Mouse (Mus musculus) adrenal gland, postnatal 14 days (tissue): ENCODE results near the gene Fam206a. TPM values are rescaled to one million over a fixed set of nuclear protein-coding genes. Genes with fewer than 3 reads are reported as not detected.

Experiments used
- DNase-seq: peaks from one replicate; pipeline ENCODE4 v3.0.0; 2021; ENCODE audit warnings: mixed read lengths
- long read RNA-seq, 2 experiments: library from polyadenylated mRNA; stranded (forward); transcript quantifications; one replicate each; pipeline ENCODE4 v2.0.0; 2021
- total RNA-seq: library from RNA; stranded (reverse); gene quantifications from 2 replicates; pipeline ENCODE4 v1.2.3, GENCODE M21; 2021

Fam206a gene
- total RNA-seq: 13.0 and 13.7 TPM in 2 replicates
- long read RNA-seq, experiment 1, full-length matches to known transcripts: 1 of 2 reads
- long read RNA-seq, experiment 1, partial matches to known transcripts: 0 of 2 reads
- long read RNA-seq, experiment 1, other reads (novel, unspliced or antisense): 1 of 2 reads
- long read RNA-seq, experiment 2, full-length matches to known transcripts: 1 of 2 reads
- long read RNA-seq, experiment 2, partial matches to known transcripts: 0 of 2 reads
- long read RNA-seq, experiment 2, other reads (novel, unspliced or antisense): 1 of 2 reads

DNA sequence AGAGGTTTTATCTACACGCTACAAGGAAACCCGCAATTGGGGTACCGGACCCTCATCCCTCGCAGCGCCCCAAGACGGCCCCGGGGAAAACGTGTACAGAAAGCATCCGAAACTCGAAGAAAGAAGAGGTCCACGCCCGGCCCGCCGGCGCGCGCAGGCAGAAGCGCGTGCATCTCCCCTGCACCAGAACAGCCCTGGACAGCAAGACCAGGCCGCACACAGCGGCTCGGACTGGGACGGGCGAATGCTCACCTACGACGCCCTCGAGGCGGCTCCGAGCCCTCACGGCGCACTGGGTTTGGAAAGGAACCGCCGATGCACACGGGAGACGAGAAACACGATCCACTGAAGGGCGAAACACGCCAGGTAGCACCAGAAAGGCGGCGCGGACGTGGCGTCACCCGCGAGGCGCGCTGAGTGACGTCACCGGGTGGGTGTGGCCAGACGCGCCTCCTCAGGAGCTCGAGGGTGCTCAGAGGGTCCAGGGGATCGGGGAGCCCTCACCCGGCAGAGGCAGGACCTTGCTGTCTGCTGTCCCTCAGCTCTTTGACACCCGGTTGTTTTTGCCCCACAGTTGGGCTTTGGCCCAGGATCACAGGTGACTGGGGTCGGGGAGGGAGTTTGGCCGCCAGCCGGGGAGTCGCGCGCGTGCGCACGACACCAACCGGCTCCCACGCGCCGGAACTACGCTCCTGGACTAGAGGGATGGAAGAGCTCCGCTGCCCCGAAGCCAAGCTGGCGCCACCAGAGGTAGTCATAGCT lies at the start of gene Fam206a, which contains the start of gene Elp1:
TSS of gene Fam206a (plus strand) at position 439 of the 762 bp plus-strand sequence.
TSS of gene Elp1 (minus strand) at position 425 of the 762 bp plus-strand sequence.
- peak; percentile 96 for DNase-seq

DNA sequence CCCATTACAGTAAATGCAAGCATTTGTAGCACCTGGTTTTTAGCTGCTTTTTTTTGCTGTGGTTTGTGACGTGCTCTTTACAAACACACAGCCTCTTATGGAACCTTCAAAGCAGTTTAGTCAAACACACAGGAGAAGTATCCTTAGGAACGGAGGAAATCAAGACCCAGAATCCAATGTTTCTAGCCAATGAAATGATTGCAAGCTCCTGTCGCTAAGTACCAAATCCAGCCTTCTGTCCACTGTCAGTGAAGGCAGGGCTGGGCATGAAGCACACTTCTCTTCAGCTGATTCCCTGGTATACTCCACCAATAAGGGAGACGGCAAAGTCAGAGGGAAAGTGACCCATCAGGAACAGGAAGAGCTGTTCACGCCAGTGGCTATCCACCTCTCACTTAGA lies 46.1 kb upstream of the Fam206a start:
- no peak for DNase-seq

DNA sequence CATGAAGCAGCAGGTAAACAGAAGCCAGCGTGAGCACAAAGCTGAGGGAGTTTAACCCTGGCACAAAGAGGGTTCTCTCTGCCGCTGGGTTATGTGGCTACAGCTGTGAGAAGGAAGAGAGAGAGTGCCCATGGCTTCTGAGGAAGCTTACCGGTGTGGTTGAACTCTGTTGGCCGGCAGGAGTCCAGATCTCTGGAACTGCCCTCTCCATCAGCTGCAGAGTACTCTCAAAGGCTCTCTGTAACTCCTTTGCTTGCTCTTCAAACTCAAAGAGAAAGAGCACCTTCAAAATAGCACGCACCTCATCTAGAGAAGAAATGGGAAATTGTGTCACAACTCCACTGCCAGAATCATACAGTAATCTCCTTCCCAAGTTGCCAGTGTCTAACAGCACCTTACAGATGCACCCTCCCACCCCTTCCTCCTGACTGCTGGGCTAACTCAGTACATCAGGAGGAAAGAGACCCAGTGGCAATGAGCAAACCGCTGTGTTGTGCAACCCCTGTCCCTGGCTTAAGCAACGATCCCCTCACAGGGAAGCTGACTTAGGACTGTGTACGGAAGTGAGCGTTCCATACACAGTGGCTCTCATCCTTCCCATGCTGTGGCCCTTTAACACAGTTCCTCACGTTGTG lies 45.1 kb upstream of the Fam206a start:
- no peak for DNase-seq

DNA sequence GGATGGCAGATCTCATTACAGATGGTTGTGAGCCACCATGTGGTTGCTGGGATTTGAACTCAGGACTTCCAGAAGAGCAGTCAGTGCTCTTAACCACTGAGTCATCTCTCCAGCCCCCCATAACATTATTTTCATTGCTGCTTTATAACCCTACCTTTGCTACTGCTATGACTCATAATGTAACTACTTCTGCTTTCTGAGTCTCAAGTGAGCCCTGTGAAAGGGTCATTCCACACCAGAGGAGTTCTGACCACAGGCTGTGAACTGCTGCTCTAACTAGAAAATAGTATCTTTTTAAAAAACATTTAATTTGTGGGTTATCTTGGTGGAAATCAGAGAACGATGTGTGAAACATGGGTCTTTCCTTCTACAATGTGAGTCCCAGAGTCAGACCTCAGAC lies 44.5 kb upstream of the Fam206a start:
- DNase-seq: no peak

DNA sequence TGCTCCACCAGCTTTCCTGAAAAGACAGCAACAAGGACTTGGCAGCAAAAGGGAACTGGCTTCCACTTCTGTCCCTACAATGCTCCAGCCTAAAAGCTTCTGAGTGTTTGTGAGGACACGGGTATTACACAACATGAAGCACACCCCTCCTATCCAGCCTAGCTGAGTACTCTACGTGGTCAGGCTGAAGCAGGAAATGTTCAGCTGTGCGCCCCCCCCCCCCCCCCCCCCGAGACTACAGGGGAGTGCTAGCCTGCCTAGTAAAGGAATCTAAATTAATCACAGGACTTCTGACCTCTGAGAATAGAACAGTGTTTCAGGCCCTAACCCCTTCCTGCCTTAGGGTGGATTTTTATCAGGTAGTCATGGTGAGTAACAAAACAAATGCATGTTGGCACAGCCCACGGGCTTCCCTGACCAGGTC lies 34.3 kb upstream of the Fam206a start:
- peak; percentile 8 for DNase-seq

DNA sequence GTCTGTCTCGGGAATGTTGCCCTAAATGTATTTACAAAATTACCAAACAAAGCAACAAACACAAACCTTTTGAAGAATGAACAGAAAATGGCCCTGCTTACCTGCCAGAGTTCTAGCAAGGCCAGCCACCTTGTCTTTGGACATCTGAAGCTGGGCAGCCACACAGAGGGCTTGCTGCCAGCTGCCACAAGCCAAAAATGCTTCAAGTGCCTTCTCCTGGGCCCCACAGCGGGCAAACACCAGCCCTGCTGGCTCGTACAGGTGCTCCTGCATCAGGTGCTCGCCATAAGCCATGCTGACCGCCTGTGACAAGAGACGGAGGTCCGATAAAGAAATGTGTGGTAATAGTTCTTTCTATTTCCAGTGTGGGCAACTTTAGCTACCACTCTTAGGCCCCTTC lies 33.2 kb upstream of the Fam206a start:
- no peak for DNase-seq

DNA sequence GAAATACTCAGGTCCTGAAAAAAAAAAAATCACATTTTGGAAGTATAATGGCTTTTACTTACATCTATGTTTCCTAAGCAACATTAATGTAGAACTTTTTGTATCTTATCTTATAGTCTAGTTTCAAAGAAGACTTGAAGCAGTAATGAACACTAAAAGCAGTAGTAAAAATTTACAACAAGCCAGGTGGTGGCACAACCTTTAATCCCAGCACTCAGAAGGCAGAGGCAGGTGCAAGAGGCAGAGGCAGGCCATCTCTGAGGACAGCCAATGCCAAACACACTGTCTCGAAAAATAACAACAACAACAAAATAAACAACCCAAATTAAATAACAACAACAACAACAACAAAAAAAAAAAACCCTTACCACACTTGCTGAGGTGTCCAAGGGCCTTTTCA lies 31.1 kb upstream of the Fam206a start:
- DNase-seq: no peak

DNA sequence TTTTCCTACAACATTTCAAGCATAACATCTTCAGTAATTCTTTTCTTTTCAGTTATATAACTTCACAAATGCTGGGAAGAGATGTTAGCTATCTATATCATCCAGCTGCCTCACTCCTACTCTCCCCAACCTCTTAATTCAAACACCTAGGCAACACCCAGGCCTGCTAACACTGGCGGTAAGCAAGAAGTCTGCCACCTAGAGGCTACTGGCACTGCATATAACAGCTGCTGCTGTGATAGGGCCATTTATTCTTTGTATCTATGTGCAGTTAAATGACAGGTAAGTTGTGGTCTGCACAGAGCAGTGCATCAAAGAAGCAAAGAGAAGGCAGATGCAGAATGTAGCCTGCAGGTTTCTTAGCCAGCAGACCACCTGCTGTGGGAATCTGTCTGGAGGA lies 10.8 kb upstream of the Fam206a start:
- no peak for DNase-seq

DNA sequence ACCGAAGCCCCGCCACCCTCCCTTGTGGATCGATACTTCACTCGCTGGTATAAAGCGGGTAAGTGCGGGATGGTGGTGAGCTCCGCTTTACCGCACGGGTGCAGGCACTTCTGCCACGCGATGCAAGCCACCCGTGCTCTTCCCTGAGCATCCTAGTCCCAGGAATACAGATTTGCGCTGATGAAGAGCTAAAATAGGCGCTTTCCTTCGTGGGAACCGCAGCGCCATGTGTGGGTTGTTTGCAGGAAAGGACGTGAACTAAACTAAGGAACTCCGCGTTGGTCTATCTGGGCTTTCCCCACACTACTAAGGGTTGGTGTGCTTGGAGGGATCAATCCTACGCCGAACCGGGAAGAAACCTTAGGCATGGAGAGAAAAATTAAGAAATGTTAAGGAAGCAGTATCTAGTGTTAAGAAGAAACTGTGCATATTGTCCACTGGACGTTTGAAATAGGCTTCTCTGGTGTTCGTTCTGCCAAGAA lies 565 bp downstream of the Fam206a start:
- DNase-seq: no peak

DNA sequence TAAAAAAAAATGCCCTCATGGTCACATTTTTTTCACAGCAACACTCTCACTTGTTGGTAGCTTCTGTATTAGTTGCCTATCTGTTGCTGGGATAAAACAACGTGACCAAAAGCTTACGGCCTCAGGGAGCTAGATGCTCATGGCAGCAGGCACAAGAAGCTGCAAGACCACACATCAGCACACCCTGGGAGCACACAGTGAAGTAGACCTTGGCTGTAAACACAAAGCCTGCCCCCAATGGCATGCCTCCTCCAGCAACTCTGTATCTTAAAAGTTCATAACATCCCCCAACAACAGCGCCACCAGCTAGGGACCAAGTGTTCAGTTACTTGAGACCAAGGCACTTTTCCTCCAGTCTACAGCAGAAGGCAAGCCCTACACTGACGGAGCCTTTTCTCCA lies 6.9 kb downstream of the Fam206a start:
- no peak for DNase-seq

DNA sequence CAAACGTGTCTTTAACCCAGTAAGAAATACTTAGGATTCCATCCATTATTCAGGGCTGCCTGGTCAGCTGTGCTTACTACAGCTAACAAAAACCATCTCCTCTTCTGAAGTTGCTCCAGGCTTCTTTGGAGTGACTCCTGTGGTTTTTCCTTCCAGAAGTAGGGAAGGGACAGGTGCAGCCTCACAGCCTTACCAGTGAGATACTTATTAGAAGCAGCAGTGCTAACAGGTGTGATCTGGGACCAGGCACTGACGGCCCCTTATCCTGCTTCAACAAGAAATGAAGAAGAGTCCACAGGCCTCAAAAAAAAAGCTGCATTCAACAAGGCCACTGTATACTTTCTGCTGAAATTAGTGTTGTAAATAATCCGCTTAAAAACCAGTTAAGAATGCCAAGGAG lies 9.5 kb downstream of the Fam206a start:
- DNase-seq: no peak

DNA sequence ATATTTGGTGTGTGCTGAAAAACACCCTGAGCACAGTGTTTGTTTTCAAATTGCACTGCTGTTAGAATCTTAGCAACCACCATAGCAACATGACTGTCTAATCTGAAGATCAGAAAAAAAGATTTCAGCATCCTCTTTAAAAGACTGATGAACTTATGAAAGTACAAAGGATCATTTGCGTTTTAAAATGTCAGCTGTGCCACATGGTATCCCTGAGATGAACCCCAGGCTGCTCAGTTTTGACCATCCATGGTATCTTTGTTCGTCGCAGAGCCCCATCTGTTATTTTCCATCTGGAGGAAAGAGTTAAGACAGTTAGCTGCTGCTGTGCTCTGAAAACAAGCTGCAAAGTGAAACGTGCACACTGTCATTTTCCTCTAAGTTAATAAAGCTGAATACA lies 10.0 kb downstream of the Fam206a start:
- no peak for DNase-seq

DNA sequence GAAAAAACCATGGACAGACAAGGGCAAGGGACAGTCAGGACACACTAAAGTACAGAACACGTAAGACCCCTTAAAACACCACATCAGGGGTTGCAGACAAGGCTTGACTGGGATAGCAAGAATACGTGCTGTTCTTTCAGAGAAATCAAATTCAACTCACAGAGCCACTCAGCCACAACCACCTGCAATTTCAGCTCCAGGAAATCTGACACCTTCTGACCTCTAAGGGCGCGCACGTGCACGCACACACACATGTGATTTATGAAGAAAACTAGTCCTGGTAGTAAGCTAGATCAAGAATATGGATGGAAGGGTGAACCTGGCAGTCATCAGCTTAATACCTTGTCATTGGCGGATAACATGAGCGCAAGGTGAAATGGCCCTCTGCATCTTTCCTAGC lies 13.0 kb downstream of the Fam206a start:
- no peak for DNase-seq

DNA sequence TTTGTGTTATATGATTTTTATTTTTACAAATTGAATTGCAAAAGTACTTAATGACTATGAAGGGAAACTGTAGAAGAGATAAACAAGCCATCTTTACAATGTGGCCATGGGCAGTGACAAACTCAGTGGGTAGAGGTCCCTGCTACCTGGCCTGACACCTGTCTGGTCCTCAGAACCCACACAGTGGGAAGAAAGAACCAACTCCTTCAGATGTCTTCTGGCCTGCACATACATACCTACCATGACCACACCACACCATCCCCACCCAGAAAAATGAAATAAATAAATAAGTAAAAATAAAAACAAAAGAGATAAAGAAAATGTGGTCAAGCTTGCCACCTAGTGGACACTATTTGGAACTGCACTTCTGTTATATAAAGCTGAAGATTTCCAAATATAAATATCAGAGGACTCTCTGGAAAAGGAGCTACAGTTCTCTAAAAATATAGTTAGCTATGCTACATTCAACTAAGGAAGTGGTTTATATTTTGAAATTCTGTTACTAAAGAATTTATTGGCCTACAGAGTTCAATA lies 17.9 kb downstream of the Fam206a start:
- DNase-seq: no peak

DNA sequence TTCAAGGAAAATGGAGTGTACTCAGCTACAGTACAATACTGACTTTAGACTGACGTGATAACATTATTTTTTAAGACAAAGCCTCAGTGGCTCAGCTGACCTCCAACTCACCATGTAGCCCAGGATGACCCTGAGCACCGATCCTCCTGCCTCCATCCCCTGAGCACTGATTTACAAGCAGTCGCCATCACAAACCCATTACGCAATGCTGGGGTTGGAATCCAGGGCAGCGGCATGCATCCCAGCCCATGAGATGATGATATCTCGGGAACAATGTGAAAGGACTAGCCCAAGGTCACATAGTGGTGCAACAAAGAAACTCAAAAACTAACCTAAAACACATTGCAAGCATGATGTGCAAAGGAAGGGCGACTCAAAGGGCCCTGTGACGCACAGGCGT lies 22.1 kb downstream of the Fam206a start:
- peak; percentile 57 for DNase-seq

DNA sequence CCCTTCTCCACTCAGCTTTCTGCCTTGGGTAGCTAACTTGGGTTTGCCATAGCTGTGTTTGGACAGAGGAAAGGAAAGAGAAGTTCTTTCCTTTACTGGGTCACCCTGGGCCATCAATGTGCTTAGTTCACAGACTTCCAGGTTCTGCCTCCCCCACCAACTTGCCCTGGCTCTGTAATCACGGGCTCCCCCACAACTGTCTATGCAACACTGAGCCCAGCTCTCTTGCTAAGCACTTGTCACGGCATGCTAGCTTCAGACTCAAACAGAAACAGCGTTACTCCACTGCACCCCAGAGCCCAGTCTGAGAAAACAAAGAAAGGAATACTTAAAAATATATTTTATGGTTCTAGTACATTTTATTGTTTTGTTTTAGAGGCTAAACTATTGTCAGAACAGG lies 26.8 kb downstream of the Fam206a start:
- DNase-seq: no peak

DNA sequence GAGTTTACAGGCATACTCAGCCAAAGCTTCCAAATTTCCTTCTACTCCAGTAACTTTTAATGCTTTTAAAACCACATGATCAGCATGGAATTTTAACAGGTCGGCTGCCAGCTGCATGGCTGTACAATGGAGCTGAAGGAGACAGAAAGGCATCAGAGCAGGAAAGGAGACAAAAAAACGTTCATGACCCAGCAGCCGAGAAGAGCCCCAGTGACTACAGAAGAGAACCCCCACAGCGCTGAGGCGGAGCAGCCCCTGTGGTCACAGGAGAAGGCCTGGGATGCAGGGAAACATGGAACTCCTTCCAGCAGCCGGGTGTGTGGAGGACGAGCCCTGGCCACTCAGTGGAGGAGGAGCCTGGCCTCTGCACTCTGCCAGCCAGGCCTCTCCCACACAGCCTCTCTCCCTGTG lies 27.4 kb downstream of the Fam206a start:
- peak; percentile 15 for DNase-seq

DNA sequence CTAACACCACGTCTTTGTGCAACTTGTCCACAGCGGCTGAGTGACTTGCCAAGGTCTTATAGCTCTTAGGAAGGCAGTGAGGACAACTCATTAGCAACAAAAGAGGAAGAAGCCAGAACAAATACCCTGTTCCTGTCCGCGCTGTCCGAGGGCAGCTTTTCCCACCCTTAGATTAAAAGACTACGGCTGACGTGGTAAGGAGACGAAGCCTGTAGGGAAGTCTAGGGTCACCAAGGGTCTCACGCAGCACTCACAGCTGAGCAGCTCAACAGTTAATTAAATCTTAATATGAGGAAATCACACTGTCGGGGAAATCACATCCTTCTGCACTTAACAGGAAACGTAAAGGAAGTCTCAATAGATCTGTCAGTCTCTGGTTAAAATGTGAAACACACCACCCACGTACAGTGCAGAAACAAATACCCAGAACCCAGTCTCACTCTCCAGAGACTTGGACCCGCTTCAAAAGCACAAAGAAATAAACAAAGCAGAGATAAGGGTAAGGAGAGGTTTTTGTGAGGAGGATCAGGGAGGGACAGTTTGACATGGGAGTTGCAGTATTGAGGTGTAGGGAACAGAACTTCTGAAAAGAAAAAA lies 29.0 kb downstream of the Fam206a start:
- peak; percentile 17 for DNase-seq

DNA sequence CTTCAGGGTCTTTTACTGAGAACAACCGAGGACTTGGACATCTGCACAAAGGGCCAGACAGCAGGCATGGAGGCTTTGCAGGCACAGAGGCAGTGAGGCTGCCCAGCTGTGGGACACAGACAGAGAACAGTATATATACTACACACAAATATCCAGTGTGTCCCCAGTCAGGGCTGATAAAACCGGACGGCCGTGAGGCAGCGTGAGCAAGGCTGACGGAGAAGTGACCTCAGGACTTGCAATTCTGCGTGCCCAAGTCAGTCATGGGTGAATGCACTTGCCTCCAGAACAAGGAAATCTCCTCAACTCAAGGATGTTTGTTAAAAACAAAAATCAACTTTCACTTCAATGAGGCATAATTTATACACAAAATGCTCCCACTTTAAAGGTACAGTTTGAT lies 29.9 kb downstream of the Fam206a start:
- peak; percentile 25 for DNase-seq

DNA sequence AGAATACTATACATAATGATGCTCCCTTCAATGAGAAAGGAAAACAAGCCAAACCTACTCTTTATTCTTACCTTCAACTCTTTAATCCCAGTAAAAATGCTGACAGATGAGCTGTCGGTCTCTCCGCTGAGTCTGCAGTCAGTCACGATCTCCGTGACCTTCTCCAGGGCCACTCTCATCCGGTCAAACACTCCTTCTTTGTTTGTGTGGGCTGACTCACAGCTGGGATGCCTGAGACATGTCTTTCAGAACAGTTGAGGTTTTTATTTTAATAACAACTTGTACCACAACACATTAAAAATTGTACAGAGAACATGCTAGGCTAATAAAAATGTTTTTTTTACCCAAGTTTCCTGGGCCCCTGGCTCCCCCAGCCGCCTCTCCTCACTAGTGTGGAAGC lies 35.5 kb downstream of the Fam206a start:
- peak; percentile 59 for DNase-seq

DNA sequence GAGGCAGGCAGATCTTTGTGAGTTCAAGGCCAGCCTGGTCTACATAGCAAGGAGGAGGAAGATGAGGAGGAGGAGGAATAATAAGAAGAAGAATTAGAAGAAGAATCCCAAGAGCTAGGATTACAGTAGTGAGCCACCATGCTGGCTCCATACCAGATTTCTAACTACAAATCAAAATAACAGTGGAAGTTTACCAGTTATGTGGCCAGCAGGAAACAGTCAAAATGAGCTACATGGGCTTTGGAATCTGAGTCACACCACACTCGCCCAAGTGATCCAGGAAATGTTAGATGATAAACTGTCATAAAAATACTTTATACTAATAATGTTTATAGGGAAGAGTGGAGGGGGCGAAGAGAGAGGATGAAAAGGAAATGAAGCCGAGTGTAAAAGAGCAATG lies 38.2 kb downstream of the Fam206a start:
- DNase-seq: no peak

DNA sequence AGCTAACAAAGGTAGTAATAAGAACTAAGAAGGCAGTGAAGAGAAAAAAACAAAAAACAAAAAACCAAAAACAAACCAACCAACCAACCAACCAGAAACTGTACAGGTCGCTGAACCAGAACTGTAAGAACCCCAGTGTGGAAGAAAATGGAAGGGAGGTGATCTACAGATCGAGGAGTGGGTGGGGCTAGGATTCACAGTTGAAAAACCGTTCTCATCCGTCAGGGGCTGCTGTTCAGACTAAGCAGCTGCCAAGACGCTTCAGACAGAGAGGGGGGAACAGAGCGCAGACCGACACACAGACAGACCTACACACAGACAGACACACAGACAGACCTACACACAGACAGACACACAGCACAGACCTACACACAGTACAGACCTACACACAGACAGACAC lies 40.4 kb downstream of the Fam206a start:
- DNase-seq: no peak

DNA sequence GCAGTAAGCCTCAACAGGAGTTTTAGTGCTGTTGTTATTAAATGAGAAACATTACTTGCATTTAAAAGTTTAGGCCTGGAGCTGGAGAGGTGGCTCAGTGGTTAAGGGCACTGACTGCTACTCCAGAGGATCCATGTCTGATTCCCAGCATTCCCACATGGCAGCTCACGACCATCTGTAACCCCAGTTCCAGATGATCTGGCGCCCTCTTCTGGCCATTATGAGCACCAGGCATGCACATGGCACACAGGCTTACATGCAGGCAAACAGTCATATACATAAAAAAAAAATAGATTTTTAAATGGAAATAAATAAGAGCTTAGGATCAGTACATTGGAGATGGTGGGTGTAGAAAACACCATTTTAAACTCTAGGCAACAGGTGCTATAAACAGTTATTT lies 41.8 kb downstream of the Fam206a start:
- DNase-seq: no peak
